Mouse (Mus musculus): ENCODE measurements around the gene Nrp2.
A peak's percentile ranks its signal among the peaks of the same experiment; 100 is the strongest.

Nrp2 gene

DNA sequence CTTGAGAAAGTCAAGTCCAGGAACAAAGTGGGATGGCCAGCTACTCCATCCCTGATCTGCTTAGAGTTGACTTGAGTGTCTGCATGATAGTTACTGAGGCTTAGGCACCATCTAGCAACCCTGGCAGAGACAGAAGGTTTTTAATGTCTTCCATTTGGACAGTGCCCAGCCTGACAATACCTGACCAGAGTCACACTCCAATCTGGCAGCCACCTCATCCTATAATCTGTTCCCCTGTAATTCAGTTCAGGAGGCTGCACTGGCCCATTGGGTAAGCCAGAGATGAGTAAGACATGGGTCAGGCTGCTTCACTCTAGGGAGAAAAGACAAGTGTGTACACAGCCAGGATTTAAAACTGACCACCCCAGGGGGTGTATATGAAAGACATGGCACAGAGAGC, 79.5 kb downstream of the Nrp2 start:
- DNase-seq (ENCODE audit: low read depth): no peak

GRCm38 (mm10) chr1:62783354-62784083, 80.4 kb downstream of the Nrp2 start:
- no peak for DNase-seq (ENCODE audit: low read depth)

DNA sequence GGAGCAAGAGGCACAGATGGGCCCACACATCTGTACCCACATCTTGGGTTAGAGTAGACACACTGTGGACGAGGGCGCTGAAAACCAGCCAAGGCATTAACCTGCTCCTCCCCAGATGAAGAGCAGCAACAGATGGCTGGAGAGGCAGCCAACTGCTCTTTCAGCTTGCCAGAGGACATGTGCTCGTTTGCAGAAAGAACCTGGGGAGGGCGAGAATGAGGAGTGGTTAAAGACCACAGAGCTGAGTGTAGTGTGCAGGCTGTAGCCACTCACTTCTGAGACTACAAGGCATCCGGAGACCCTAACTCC, 81.0 kb downstream of the Nrp2 start:
- DNase-seq (ENCODE audit: low read depth): no peak

- peak; percentile 20 for DNase-seq (ENCODE audit: low read depth)
Observed at GRCm38 (mm10) chr1:62786255-62786654, 83.2 kb downstream of the Nrp2 start.

DNA sequence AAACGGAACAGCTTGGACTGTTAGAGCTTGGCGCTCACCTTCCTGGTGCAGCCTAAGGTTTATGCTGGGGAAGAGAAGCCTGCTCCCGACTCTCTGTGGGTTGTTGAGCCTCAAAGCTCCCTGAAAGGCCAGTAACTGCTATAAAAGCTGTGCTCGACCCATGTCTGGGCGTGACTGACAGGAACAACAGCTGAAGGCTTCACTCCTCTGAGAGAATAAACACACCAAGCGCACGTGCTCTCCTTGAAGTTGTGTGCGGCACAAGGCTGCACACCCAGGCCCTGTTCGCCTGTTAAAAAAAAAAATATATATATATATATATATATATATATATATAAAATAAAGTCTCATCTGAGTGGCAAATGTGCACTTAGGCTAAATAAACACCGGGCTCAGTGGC, 84.5 kb downstream of the Nrp2 start:
- DNase-seq (ENCODE audit: low read depth): no peak

- DNase-seq (ENCODE audit: low read depth): no peak
Observed at GRCm38 (mm10) chr1:62794223-62794895, 91.3 kb downstream of the Nrp2 start.

GRCm38 (mm10) chr1:62794896-62795255, 91.8 kb downstream of the Nrp2 start:
- DNase-seq (ENCODE audit: low read depth): no peak

- DNase-seq (ENCODE audit: low read depth): no peak
Observed at GRCm38 (mm10) chr1:62795307-62796037, 92.4 kb downstream of the Nrp2 start.

DNA sequence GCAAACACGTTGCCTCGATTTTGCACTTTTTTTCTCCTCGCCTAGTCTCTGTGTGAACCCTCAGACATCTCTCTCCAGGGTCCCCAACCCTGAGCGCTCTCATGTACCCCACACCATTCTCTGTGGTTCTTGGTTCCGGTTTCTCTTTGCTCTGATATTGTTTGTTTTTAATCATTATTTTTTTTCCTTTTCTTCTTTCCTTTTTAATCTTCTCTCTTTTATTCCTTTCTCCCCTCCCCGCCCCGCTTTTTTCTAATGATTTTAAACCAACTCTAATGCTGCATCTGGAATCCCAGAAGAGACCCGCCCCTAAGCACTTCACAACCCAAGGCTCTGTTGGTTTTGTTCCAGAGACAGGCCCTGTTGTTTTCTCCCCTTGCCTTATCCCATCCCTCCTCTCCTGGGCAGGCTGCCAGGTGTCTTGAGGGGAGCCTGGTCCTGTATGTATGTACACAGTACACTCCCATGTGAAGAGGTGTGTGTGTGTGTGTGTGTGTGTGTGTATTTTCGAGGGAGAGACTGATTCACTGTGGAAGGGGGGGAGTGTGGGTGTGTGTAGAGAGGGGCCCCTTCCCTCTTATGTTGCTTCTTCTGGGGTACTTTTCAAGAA, 93.1 kb downstream of the Nrp2 start:
- no peak for DNase-seq (ENCODE audit: low read depth)

GRCm38 (mm10) chr1:62799427-62799826, 96.3 kb downstream of the Nrp2 start:
- no peak for DNase-seq (ENCODE audit: low read depth)

DNA sequence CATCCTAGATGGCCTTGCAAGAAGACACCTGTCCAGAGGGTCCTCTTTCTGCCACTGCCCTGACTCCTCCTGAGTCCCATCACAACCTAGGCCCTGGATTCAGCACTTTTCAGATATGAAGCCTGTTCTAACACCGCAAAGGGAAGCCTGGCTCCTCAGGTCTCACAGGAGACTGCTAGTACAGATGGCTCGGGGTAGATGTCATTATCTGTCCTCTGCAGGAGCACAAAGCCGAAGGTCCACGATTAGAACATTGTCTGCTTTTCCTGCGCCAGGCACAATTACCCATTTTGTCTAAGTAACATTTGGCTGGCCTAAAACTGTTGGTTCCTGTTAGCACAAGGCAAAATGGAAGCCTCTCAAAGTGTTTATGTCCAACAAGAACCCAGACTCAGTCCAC, 97.3 kb downstream of the Nrp2 start:
- DNase-seq (ENCODE audit: low read depth): no peak

- no peak for DNase-seq (ENCODE audit: low read depth)
Observed at GRCm38 (mm10) chr1:62801429-62801828, 98.3 kb downstream of the Nrp2 start.

GRCm38 (mm10) chr1:62801842-62802241, 98.8 kb downstream of the Nrp2 start:
- no peak for DNase-seq (ENCODE audit: low read depth)

- no peak for DNase-seq (ENCODE audit: low read depth)
Observed at GRCm38 (mm10) chr1:62803544-62803943, 100.5 kb downstream of the Nrp2 start.

DNA sequence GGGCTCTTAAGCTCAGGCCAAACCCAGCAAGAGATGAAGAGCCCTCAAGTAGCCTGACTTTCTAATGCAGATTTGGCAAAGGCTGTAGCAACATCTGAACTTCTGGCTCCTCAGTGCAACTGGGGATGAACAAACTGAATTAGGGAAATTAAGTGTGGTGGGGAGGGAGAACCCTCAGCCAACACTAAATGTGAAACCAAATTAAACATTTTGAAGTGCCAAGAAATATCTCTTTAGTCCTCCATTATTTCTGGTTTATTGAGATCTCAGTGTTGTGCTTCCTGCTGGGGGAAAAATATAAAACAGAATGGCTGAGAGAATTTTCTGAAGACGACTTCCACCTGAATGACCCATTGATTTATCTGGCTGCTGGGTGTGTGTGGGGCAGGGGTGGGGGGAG, 102.9 kb downstream of the Nrp2 start:
- no peak for DNase-seq (ENCODE audit: low read depth)

- DNase-seq (ENCODE audit: low read depth): no peak
Observed at GRCm38 (mm10) chr1:62808395-62808794, 105.3 kb downstream of the Nrp2 start.

GRCm38 (mm10) chr1:62809601-62810228, 106.6 kb downstream of the Nrp2 start:
- DNase-seq (ENCODE audit: low read depth): no peak

- no peak for DNase-seq (ENCODE audit: low read depth)
Observed at GRCm38 (mm10) chr1:62811141-62811540, 108.1 kb downstream of the Nrp2 start.

GRCm38 (mm10) chr1:62812701-62813684, 109.9 kb downstream of the Nrp2 start:
- DNase-seq (ENCODE audit: low read depth): no peak

GRCm38 (mm10) chr1:62813938-62814337, 110.9 kb downstream of the Nrp2 start:
- no peak for DNase-seq (ENCODE audit: low read depth)

GRCm38 (mm10) chr1:62817566-62817965, 114.5 kb downstream of the Nrp2 start:
- DNase-seq (ENCODE audit: low read depth): no peak
